Mouse (Mus musculus) 3T3-L1 (cell line): Measurements from ENCODE around the gene Pik3c2a.

Experiments used
- DNase-seq: peaks from one replicate; pipeline ENCODE4 v3.0.0-alpha.2; 2015; ENCODE audit warnings: low read depth, low spot score

Gene Pik3c2a

GRCm38 (mm10) chr7:116443004-116443696 is at the start of gene Pik3c2a:
Pik3c2a (minus strand) TSS chr7:116443449.
- DNase-seq = peak; percentile 92

DNA sequence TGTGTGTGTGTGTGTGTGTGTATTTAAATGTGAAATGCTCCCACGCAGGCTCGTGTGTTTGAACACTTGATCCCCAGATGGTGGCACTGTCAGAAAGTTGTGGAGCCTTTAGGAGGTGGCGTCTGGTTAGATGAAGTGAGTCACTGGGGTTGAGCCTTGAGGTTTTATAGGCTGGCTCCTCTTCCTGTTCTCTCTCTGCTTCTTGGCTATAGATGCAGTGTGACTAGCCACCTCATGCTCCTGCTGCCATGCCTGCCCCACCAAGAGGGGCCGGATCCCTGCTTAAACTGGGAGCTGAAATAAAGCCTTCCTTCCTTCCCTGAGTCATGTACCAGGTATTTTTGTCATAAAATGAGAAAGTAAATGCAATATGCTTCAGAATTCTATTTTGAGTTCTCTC is 47.9 kb upstream of the Pik3c2a start:
- DNase-seq = peak; percentile 80

DNA sequence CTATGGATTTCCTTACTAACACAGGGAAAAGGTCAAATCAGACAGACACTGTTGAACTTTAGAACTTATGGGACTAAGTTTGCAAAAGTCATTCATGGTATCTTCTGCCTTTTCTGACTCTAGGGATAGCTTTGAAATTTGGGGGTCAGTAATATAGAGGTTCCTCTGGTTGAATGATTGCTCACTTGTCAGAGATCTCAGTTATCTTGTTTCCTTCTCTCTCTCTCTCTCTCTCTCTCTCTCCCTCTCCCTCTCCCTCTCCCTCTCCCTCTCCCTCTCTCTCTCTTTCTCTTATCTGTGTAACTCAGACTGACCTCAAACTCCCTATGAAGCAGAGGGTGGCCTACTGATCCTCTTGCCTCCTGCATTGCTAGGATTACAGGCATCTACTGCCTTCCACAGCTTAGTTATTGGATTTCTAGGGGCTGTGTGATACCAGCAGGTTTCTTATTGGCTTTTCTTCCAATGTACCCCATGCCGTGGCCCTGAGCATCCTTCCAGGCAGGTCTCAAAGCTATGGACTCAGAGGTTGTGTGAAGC is 41.9 kb upstream of the Pik3c2a start:
- no peak for DNase-seq

GRCm38 (mm10) chr7:116484213-116484612 is 41.0 kb upstream of the Pik3c2a start:
- DNase-seq = no peak

DNA sequence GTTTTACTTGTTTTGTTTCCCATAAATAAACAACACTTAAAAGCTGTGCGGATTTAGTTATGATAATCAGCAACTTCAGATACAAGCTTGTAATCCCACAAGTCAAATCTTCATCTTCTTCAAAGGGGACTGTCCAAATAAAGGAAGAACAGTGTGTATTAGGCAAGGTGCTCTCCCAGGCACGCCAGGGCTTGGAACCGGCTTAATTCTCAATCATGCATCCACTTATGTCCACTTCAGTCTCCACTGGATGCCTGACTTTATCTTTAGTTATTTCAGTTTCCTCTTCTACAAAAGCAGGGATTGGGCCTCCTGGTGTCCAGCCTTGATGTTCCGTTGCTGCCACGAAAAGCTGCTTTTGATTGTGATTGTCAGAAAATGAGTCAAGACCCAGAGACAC is 40.5 kb upstream of the Pik3c2a start:
- DNase-seq = no peak

- no peak for DNase-seq
Measured at GRCm38 (mm10) chr7:116483106-116483505, 39.9 kb upstream of the Pik3c2a start.

- DNase-seq = no peak
Measured at GRCm38 (mm10) chr7:116476264-116476663, 33.0 kb upstream of the Pik3c2a start.

GRCm38 (mm10) chr7:116475836-116476235 is 32.6 kb upstream of the Pik3c2a start:
- no peak for DNase-seq

DNA sequence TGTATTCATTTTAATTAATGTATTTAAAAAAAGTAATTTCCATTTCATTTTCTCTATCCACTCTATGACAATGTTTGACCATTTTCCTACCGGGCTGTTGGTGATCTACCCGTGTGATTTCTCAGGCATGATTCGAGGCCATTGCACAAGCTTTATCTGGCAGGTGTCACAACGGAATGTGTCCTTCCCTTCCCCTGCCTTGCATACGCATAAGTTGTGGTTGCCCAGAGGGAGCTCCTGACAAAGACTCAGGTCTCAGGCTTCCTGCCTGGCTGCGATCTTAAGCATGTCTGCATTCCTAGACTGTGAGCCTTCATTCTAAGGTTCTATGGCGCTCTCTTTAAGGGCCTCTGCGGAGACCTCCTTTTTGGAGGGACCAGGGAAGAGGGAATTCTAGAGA is 18.9 kb upstream of the Pik3c2a start:
- peak; percentile 57 for DNase-seq

DNA sequence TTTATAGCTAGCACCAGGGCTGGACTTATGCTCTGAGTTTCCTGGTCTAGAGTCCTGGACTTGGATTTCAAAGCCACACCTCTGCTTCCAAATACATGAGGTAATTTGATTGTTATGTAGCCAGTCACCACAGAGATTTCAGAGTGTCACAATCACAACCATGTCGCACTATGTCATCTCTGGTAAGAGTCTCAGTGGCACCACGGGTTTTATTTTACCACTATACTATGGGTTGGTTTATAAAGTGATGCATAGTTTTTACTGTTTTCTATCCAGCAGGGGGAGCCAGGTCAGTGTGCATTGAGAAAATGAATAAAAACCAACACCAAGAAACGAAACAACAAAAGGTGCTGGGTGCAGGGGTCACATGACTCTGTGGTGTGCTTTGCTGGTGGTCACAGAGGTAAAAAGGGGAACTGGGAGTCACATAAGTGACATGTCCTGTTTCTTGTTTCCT is 15.8 kb upstream of the Pik3c2a start:
- DNase-seq = peak; percentile 81

- DNase-seq = peak; percentile 39
Measured at GRCm38 (mm10) chr7:116457391-116457790, 14.1 kb upstream of the Pik3c2a start.

- DNase-seq = peak; percentile 59
Measured at GRCm38 (mm10) chr7:116456964-116457363, 13.7 kb upstream of the Pik3c2a start.

DNA sequence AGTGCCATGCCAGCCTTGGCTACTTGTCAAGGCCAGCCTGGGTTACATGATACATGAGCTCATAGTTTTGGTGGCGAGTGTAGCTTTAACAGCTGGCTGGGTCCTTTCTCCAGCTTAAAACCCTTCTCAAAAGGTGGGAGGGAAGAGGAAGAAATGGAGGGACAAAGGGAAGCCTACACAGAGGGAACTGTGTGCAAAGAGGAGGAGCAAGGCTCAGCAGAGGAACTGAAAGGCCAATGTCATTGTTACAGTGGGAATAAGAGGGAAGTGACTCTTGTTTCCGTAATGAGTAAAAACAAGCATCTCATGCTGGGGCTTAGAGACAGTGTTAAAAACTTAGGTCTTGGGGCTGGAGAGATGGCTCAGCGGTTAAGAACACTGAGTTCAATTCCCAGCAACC is 3.4 kb upstream of the Pik3c2a start:
- no peak for DNase-seq

DNA sequence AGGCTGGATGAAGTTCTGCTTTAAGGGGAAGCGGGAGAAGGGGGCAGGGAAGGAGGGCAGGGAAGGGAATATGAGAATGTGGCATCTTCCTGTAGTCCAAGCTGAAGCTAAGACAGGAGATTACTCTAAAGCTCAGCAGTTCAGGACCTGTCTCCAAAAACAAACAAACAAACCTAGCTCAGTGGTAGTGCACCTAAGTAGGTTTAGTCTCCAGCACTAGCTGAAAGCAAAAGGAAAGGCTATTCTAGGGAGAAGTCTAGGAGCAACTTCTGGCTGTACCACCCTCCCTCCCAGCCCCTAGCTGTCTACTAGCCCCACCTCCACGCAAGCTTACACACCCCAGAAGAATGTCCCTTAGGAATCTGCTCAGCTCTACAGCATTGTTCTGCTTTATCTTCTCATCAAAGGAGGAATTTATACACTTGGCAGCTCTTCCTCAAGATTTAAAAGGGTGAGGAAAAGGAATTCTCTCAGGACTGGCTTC is 1.1 kb upstream of the Pik3c2a start:
- peak; percentile 86 for DNase-seq

DNA sequence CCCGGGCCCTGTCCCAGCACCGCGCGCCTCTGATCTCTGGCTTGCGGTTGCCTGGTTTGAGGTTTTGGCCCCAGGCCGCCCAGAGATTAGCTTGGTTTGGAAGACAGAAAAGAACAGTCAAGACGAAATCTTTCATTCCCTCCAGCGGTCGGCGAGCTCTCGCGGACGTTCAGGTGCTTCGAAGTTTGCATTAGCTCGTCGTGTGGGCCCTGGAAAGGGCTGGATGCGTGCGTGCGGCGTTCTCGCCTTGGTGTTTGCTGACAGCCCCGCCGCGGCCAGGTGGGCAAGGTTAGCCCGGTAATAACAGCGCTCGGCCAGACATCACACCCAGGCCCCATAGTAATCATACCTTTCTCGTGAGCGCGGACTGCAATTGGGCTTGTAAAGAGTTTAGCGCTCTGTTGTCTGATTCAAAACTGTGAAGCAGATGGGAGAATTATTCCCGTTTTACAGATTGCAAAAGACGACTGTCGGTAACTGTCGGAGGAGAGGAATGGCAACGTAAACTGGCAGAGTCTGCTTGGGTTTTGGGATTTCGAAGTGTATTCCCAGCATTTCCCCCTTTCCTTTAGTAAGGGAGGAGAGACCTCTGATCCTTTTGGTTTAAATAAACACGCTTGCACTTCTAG is 562 bp upstream of the Pik3c2a start:
- peak; percentile 72 for DNase-seq

- no peak for DNase-seq
Measured at GRCm38 (mm10) chr7:116442226-116442625, 1.0 kb downstream of the Pik3c2a start.

DNA sequence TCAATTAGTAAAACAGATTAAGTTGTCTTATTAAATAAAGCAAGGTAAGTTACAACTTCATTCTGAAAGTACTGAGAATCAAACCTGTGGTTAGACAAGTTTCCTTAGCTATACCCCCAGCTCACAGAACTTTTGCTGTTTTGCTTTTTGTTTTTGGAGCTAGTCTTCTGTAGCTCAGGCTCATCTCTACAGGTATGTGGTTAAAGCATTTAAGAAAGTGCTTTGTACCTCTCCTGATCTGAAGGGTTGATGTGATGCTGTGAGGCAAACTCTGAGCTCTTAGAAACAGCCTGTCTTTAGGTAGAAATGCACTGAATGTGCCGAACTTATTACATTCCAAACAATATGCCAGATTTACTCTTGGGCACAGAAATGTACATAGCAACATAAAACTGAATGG is 1.9 kb downstream of the Pik3c2a start:
- DNase-seq = no peak

DNA sequence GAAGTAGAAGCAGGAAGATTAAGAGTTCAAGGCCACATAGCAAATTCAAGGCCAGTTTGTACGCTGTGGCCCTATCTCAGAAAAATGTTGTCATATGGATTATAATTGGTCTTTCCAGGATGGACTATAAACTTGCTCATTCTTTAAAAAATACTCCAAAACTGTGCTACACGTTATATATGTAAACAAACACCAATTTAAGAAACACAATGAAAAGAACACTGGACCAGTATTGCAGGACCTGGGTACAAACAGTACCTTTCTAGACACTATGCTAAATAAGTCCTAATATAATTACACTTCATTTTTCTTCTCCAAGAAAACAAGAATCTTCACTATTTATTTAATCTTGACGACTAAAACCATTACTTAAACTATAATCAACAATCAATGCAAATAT is 11.6 kb downstream of the Pik3c2a start:
- DNase-seq = no peak

- no peak for DNase-seq
Measured at GRCm38 (mm10) chr7:116430926-116431325, 12.3 kb downstream of the Pik3c2a start.

DNA sequence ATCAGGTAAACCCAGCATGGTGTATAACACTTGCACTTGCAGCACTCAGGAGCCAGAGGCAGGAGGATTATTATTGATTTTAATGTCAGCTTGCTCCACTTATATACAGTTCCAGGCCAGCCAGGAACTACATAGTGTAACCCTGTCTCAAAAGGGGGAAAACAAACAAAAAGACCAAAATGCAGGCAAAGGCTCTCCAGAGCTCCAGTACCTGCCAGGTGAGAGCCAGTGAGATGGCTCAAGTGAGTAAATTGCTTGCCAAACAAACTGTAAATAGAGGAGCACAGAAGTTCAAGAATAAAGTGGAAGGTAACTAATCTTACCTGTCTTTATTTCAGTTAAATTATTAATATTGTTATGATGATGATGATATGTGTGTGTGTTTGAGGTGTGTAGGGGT is 16.0 kb downstream of the Pik3c2a start:
- no peak for DNase-seq

- no peak for DNase-seq
Measured at GRCm38 (mm10) chr7:116425771-116426170, 17.5 kb downstream of the Pik3c2a start.

DNA sequence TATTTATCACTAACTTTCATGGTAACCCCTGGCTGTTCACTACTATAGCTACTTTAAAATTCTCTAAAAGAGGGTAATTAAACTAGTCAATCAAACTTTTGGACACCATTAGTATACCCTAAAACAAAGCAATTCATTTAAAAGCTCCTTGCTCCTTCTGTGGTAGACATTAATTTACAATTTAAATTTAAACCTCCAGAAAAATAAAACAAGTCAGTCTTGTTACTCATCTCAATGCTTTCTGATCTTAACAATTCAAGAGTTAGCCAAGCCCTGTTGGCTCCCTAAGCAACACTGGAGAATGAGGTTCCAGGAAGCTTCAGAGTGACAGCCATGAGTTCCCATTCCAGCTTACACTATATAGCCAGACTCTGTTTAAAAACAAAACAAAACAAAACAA is 22.2 kb downstream of the Pik3c2a start:
- no peak for DNase-seq

- DNase-seq = peak; percentile 47
Measured at GRCm38 (mm10) chr7:116409438-116409837, 33.8 kb downstream of the Pik3c2a start.
